Comparison of ENCODE assay signal across 8 mouse cellular contexts in the genomic region with DNA sequence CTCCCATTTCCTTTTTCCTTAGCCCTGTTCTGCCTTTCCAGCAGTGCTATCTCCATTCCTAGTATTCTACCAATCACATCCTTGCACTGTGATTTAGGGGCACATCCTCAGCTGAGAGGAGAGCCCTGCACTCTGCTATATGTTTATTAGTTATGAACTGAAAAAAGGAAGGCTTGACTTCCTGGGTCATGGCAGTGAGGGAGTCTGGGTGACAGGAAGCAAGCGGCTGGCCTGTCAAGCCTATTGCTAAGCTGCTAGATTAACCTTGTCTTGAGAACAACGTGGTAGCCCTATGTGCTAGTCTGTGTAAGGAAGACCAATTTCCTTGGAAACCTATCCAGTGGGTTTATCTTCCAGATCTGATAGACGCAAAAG. TPM values are rescaled to one million over a fixed set of nuclear protein-coding genes. Genes with fewer than 3 reads are reported as not detected.
A peak's percentile ranks its signal among the peaks of the same experiment; 100 is the strongest.
DNase-seq lines count a peak whose midpoint lies in the region; ATAC-seq and TF ChIP-seq lines count a peak whose summit lies in the region.

No protein-coding gene starts in this region.

- H3K4me3 ChIP-seq in cerebellum, adult 2 months (replicated peaks; ENCODE audit: insufficient read depth, low read depth, low read length): peak overlapping the region; percentile 86
- peak overlapping the region; percentile 50 for H3K4me3 ChIP-seq in kidney, embryonic 14.5 days (ENCODE audit: low read length)
- peak overlapping the region; percentile 47 for H3K4me3 ChIP-seq in limb, embryonic 14.5 days (replicated peaks; ENCODE audit: low read length)
- peak overlapping the region; percentile 48 for H3K4me3 ChIP-seq in midbrain, embryonic 13.5 days (replicated peaks)
- H3K4me3 ChIP-seq in stomach, embryonic 14.5 days (ENCODE audit: low read depth, low read length): peak overlapping the region; percentile 43

- H3K4me2 ChIP-seq in kidney, embryonic 14.5 days (replicated peaks; ENCODE audit: low read depth, low read length): peak overlapping the region; percentile 51
- H3K4me2 ChIP-seq in limb, embryonic 14.5 days (replicated peaks; ENCODE audit: low read depth, low read length, severe bottlenecking): peak overlapping the region; percentile 55
- peak overlapping the region; percentile 53 for H3K4me2 ChIP-seq in midbrain, embryonic 13.5 days (replicated peaks)
- H3K4me2 ChIP-seq in stomach, embryonic 14.5 days (replicated peaks; ENCODE audit: low read depth, low read length): peak overlapping the region; percentile 50

- H3K9ac ChIP-seq in kidney, embryonic 14.5 days (ENCODE audit: low read depth, low read length): peak overlapping the region; percentile 54; the same call in 1 of the 2 replicates
- peak overlapping the region; percentile 56 for H3K9ac ChIP-seq in limb, embryonic 14.5 days (ENCODE audit: low read depth, low read length, severe bottlenecking)
- H3K9ac ChIP-seq in midbrain, embryonic 13.5 days (replicated peaks): peak overlapping the region; percentile 50
- H3K9ac ChIP-seq in stomach, embryonic 14.5 days (replicated peaks; ENCODE audit: low read depth, low read length): 0 out of 2 replicates have a peak overlapping the region, but pooled peaks have one; percentile 36

- no peak for TF ChIP-seq POLR2A in cerebellum, adult 2 months (IDR thresholded peaks at IDR 0.05; ENCODE audit: borderline replicate concordance, insufficient read depth, low read length)
- TF ChIP-seq POLR2A in limb, embryonic 14.5 days (IDR thresholded peaks at IDR 0.05; ENCODE audit: borderline replicate concordance, extremely low read depth, insufficient read depth, insufficient read length): no peak

- DNase-seq in kidney, adult 11 months: peak; percentile 10
- no peak for DNase-seq in kidney, adult 18-20 months
- peak in 1 of 2 experiments; percentile 37 for DNase-seq in cerebellum, adult 2 months
- DNase-seq in limb, embryonic 14.5 days (ENCODE audit: low spot score): peak; percentile 22

- H3K9me3 ChIP-seq in kidney, embryonic 14.5 days (ENCODE audit: control insufficient read depth, low read length): no peaks in the 10 kb centered on the region
- H3K9me3 ChIP-seq in limb, embryonic 14.5 days (ENCODE audit: control insufficient read depth, low read length): no peaks in the 10 kb centered on the region
- H3K9me3 ChIP-seq in midbrain, embryonic 13.5 days: no peaks in the 10 kb centered on the region
- no peaks in the 10 kb centered on the region for H3K9me3 ChIP-seq in stomach, embryonic 14.5 days (ENCODE audit: control insufficient read depth, low read depth, low read length)

- no peaks in the 10 kb centered on the region for H3K4me1 ChIP-seq in cerebellum, adult 2 months (ENCODE audit: control insufficient read depth, insufficient read depth, low read length)
- no peaks in the 10 kb centered on the region for H3K4me1 ChIP-seq in kidney, embryonic 14.5 days (ENCODE audit: control insufficient read depth, insufficient read depth, low read length)
- H3K4me1 ChIP-seq in limb, embryonic 14.5 days (ENCODE audit: control insufficient read depth, insufficient read depth, low read length): no peaks in the 10 kb centered on the region
- no peaks in the 10 kb centered on the region for H3K4me1 ChIP-seq in midbrain, embryonic 13.5 days (replicated peaks)
- no peaks in the 10 kb centered on the region for H3K4me1 ChIP-seq in stomach, embryonic 14.5 days (ENCODE audit: control insufficient read depth, insufficient read depth, low read length)

- H3K36me3 ChIP-seq in kidney, embryonic 14.5 days (ENCODE audit: control insufficient read depth, insufficient read depth, low read length): no peaks in the 10 kb centered on the region
- no peaks in the 10 kb centered on the region for H3K36me3 ChIP-seq in limb, embryonic 14.5 days (ENCODE audit: control insufficient read depth, insufficient read depth, low read length)
- H3K36me3 ChIP-seq in midbrain, embryonic 13.5 days: no peaks in the 10 kb centered on the region
- H3K36me3 ChIP-seq in stomach, embryonic 14.5 days (ENCODE audit: control insufficient read depth, insufficient read depth, low read length): no peaks in the 10 kb centered on the region

- 11% methylated on average over 3 of the region's 3 CpGs for WGBS in cerebellum, adult 2 months
- 31% methylated on average over 3 of the region's 3 CpGs for WGBS in kidney, embryonic 14.5 days
- WGBS in limb, embryonic 14.5 days: 22% methylated on average over 3 of the region's 3 CpGs
- WGBS in midbrain, embryonic 13.5 days: 12% methylated on average over 3 of the region's 3 CpGs
- 23% methylated on average over 3 of the region's 3 CpGs for WGBS in stomach, embryonic 14.5 days

- no peaks in the 10 kb centered on the region for H3K27me3 ChIP-seq in cerebellum, adult 2 months (ENCODE audit: control insufficient read depth, insufficient read depth, low read length)
- no peaks in the 10 kb centered on the region for H3K27me3 ChIP-seq in kidney, embryonic 14.5 days (ENCODE audit: control insufficient read depth, insufficient read depth, low read length)
- H3K27me3 ChIP-seq in limb, embryonic 14.5 days (ENCODE audit: control insufficient read depth, insufficient read depth, low read length): no peaks in the 10 kb centered on the region
- H3K27me3 ChIP-seq in midbrain, embryonic 13.5 days: no peaks in the 10 kb centered on the region
- H3K27me3 ChIP-seq in stomach, embryonic 14.5 days (ENCODE audit: control insufficient read depth, insufficient read depth, low read length): no peaks in the 10 kb centered on the region

- H3K27ac ChIP-seq in cerebellum, adult 2 months (ENCODE audit: insufficient read depth, low read length): peak overlapping the region; percentile 62; the same call in 1 of the 2 replicates
- peak overlapping the region; percentile 76; the same call in 1 of the 2 replicates for H3K27ac ChIP-seq in kidney, embryonic 14.5 days (ENCODE audit: low read depth, low read length)
- H3K27ac ChIP-seq in limb, embryonic 14.5 days (replicated peaks; ENCODE audit: low read depth, low read length): peak overlapping the region; percentile 78
- H3K27ac ChIP-seq in midbrain, embryonic 13.5 days: peak overlapping the region; percentile 87
- H3K27ac ChIP-seq in stomach, embryonic 14.5 days (ENCODE audit: low read length): peak overlapping the region; percentile 69

- ATAC-seq in granulocyte monocyte progenitor cell, adult 5-6 weeks (replicated peaks; ENCODE audit: poor library complexity, severe bottlenecking): peak; percentile 65
- ATAC-seq in kidney, embryonic 14.5 days (ENCODE audit: low FRiP score, low TSS enrichment): peak; percentile 79
- ATAC-seq in limb, embryonic 14.5 days (ENCODE audit: low FRiP score, low read depth): peak; percentile 42
- ATAC-seq in midbrain, embryonic 13.5 days: peak; percentile 82
- ATAC-seq in stomach, embryonic 14.5 days (ENCODE audit: insufficient number of reproducible peaks, insufficient read depth, low FRiP score, low read depth): peak; percentile 49; the same call in 1 of the 2 replicates

- TF ChIP-seq CTCF in cerebellum, adult 2 months (IDR thresholded peaks at IDR 0.05; ENCODE audit: borderline replicate concordance, insufficient read depth, low read depth, low read length): no peak

RNA-seq across cellular contexts. Expression of gene Mcts1, which starts 0.6 kb away (rescaled TPM):
- polyA plus RNA-seq in cerebellum, adult 2 months (2012; rRNA removed): 79.3 and 80.6 TPM in 2 replicates
- total RNA-seq in granulocyte monocyte progenitor cell, adult 5-6 weeks (2014; fragmentation: Nextera tagmentation): 107 and 143 TPM in 2 replicates
- 59.6 and 80.6 TPM in 2 replicates for total RNA-seq in granulocyte monocyte progenitor cell, adult 5-6 weeks (2017)
- polyA plus RNA-seq in kidney, embryonic 14.5 days (2014; fragmentation: Nextera tagmentation; extraction: Ambion mirVana): 81.7 and 103 TPM in 2 replicates
- 57.7 and 79.3 TPM in 2 replicates for polyA plus RNA-seq in limb, embryonic 14.5 days (2012; rRNA removed)
- 93.1 and 96.4 TPM in 2 replicates for polyA plus RNA-seq in limb, embryonic 14.5 days (2014; fragmentation: Nextera tagmentation; extraction: Ambion mirVana)
- polyA plus RNA-seq in midbrain, embryonic 13.5 days (2015; fragmentation: Nextera tagmentation; extraction: Ambion mirVana): 162 and 168 TPM in 2 replicates
- 94.3 and 95.9 TPM in 2 replicates for polyA plus RNA-seq in stomach, embryonic 14.5 days (2014; fragmentation: Nextera tagmentation; extraction: Ambion mirVana)

RNA-seq across cellular contexts. Expression of gene Cul4b, which starts 25.0 kb away (rescaled TPM):
- polyA plus RNA-seq in cerebellum, adult 2 months (2012; rRNA removed): 17.9 and 20.8 TPM in 2 replicates
- total RNA-seq in granulocyte monocyte progenitor cell, adult 5-6 weeks (2014; fragmentation: Nextera tagmentation): 38.5 and 39.3 TPM in 2 replicates
- 50.1 and 75.2 TPM in 2 replicates for total RNA-seq in granulocyte monocyte progenitor cell, adult 5-6 weeks (2017)
- 29.9 and 47.2 TPM in 2 replicates for polyA plus RNA-seq in kidney, embryonic 14.5 days (2014; fragmentation: Nextera tagmentation; extraction: Ambion mirVana)
- 16.7 and 21.6 TPM in 2 replicates for polyA plus RNA-seq in limb, embryonic 14.5 days (2012; rRNA removed)
- 33.0 and 35.7 TPM in 2 replicates for polyA plus RNA-seq in limb, embryonic 14.5 days (2014; fragmentation: Nextera tagmentation; extraction: Ambion mirVana)
- polyA plus RNA-seq in midbrain, embryonic 13.5 days (2015; fragmentation: Nextera tagmentation; extraction: Ambion mirVana): 19.1 and 20.0 TPM in 2 replicates
- 37.3 and 38.5 TPM in 2 replicates for polyA plus RNA-seq in stomach, embryonic 14.5 days (2014; fragmentation: Nextera tagmentation; extraction: Ambion mirVana)

RNA-seq across cellular contexts. Expression of gene C1galt1c1, which starts 33.9 kb away (rescaled TPM):
- 40.6 and 43.5 TPM in 2 replicates for polyA plus RNA-seq in cerebellum, adult 2 months (2012; rRNA removed)
- total RNA-seq in granulocyte monocyte progenitor cell, adult 5-6 weeks (2014; fragmentation: Nextera tagmentation): 73.9 and 82.5 TPM in 2 replicates
- total RNA-seq in granulocyte monocyte progenitor cell, adult 5-6 weeks (2017): 97.2 and 112 TPM in 2 replicates
- 29.0 and 38.4 TPM in 2 replicates for polyA plus RNA-seq in kidney, embryonic 14.5 days (2014; fragmentation: Nextera tagmentation; extraction: Ambion mirVana)
- polyA plus RNA-seq in limb, embryonic 14.5 days (2012; rRNA removed): 17.6 and 27.2 TPM in 2 replicates
- polyA plus RNA-seq in limb, embryonic 14.5 days (2014; fragmentation: Nextera tagmentation; extraction: Ambion mirVana): 26.0 and 26.6 TPM in 2 replicates
- 26.8 and 27.8 TPM in 2 replicates for polyA plus RNA-seq in midbrain, embryonic 13.5 days (2015; fragmentation: Nextera tagmentation; extraction: Ambion mirVana)
- polyA plus RNA-seq in stomach, embryonic 14.5 days (2014; fragmentation: Nextera tagmentation; extraction: Ambion mirVana): 31.9 and 37.5 TPM in 2 replicates
